Mouse (Mus musculus): ENCODE measurements at regions not wholly inside any gene's neighbourhood (a gene's known extent, or its start where the extent isn't known, plus 50 kb on each side); places are given as distances from the start of the nearest gene placed in this dataset.

DNA sequence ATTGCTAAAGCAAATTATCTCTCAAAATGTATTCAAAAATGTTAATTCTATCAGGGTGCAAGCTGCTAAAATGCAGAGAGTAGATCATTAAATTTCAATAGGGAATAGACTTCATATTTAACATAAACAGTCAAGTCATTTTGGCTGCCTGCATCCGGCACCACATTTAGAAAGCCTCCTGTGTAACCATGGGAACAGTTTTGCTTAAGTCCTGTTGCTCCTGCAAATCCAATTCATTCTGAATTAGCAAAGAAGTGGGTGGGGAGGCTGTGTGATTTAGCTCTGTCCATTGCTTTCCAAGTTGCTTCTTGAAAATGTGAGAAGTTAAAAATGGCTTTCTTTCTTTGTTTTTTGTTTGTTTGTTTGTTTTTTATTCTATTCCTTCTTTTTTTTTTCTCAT lies 658.9 kb upstream of the Agtr1b start:
- Histone ChIP-seq H3K27ac (replicated peaks; ENCODE audit: insufficient read depth, low read depth, low read length) (no peak overlapping the region), H3K9ac (ENCODE audit: low read depth, low read length) (no peak overlapping the region), H3K4me3 (ENCODE audit: insufficient read depth, low read depth, low read length) (no peak overlapping the region), H3K27me3 (ENCODE audit: control insufficient read depth, insufficient read depth, low read length) (no peaks in the 10 kb centered on the region), H3K4me1 (ENCODE audit: control insufficient read depth, insufficient read depth, low read length) (no peaks in the 10 kb centered on the region), H3K79me2 (ENCODE audit: control insufficient read depth, insufficient read depth, low read length) (no peaks in the 10 kb centered on the region), H3K36me3 (ENCODE audit: control insufficient read depth, insufficient read depth, low read length) (no peaks in the 10 kb centered on the region)
- TF ChIP-seq POLR2A (IDR thresholded peaks at IDR 0.05; ENCODE audit: extremely low read depth, insufficient read depth, low read length) (no peak), CTCF (IDR thresholded peaks at IDR 0.05; ENCODE audit: low read depth, low read length) (no peak)
- no peak for DNase-seq (ENCODE audit: extremely low read depth, low read depth, low spot score)
- WGBS, result 75% methylated on average over 1 of the region's 1 CpGs

GRCm38 (mm10) chr3:21020946-21021345 lies 654.0 kb upstream of the Agtr1b start:
- H3K27me3 ChIP-seq (ENCODE audit: control insufficient read depth, insufficient read depth, low read length), result no peaks in the 10 kb centered on the region
- no peaks in the 10 kb centered on the region for H3K79me2 ChIP-seq (ENCODE audit: control insufficient read depth, insufficient read depth, low read length)
- no peak overlapping the region for H3K9ac ChIP-seq (ENCODE audit: low read depth, low read length)
- TF ChIP-seq CTCF (IDR thresholded peaks at IDR 0.05; ENCODE audit: low read depth, low read length) (no peak), POLR2A (IDR thresholded peaks at IDR 0.05; ENCODE audit: extremely low read depth, insufficient read depth, low read length) (no peak)
- H3K4me3 ChIP-seq (ENCODE audit: insufficient read depth, low read depth, low read length), result no peak overlapping the region
- no peak for DNase-seq (ENCODE audit: extremely low read depth, low read depth, low spot score)
- H3K4me1 ChIP-seq (ENCODE audit: control insufficient read depth, insufficient read depth, low read length), result no peaks in the 10 kb centered on the region
- WGBS, result 75% methylated on average over 1 of the region's 1 CpGs
- no peaks in the 10 kb centered on the region for H3K36me3 ChIP-seq (ENCODE audit: control insufficient read depth, insufficient read depth, low read length)
- H3K27ac ChIP-seq (replicated peaks; ENCODE audit: insufficient read depth, low read depth, low read length), result no peak overlapping the region

DNA sequence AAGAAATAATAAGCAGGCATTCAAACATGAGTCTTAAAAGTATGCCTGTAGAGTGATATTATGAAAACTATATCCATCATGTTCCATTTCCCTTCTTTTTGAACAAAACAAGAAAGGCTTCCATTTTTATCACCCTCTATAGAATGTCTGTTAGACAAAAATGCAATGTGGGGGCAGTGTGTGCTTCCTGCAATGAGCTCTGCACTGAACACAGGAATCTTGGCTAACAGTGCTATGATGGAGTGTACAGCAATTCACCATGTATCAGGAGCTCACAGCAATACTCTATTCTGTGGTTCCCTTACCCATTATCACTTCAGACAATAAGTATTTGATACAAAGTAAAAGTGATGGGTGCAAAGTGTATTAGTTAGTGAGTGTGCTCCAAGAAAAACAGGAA lies 653.3 kb upstream of the Agtr1b start:
- no peak overlapping the region for H3K27ac ChIP-seq (replicated peaks; ENCODE audit: insufficient read depth, low read depth, low read length)
- no peaks in the 10 kb centered on the region for H3K4me1 ChIP-seq (ENCODE audit: control insufficient read depth, insufficient read depth, low read length)
- H3K79me2 ChIP-seq (ENCODE audit: control insufficient read depth, insufficient read depth, low read length), result no peaks in the 10 kb centered on the region
- no peak for DNase-seq (ENCODE audit: extremely low read depth, low read depth, low spot score)
- TF ChIP-seq CTCF (IDR thresholded peaks at IDR 0.05; ENCODE audit: low read depth, low read length) (no peak), POLR2A (IDR thresholded peaks at IDR 0.05; ENCODE audit: extremely low read depth, insufficient read depth, low read length) (no peak)
- no peak overlapping the region for H3K4me3 ChIP-seq (ENCODE audit: insufficient read depth, low read depth, low read length)
- no peaks in the 10 kb centered on the region for H3K36me3 ChIP-seq (ENCODE audit: control insufficient read depth, insufficient read depth, low read length)
- no peaks in the 10 kb centered on the region for H3K27me3 ChIP-seq (ENCODE audit: control insufficient read depth, insufficient read depth, low read length)
- H3K9ac ChIP-seq (ENCODE audit: low read depth, low read length), result no peak overlapping the region

DNA sequence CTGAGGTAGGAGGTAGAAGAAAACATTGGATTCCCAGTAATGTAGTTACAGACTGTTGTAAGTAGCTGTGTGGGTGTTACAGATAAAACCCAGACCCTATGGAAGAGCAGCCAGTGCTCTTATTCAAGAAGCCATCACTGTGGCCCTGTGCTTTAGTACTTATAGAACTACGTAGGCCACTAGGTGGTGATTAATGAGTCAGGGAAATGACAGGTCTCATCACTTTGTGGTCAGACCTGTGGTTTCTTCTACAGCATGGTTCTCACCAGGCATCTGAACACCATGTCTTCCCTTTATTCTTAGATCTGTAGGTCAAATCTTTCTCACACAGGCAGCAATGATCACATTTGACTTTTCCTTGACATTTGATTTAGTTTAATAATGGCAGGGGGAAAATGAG lies 642.7 kb upstream of the Agtr1b start:
- Histone ChIP-seq H3K79me2 (ENCODE audit: control insufficient read depth, insufficient read depth, low read length) (no peaks in the 10 kb centered on the region), H3K9ac (ENCODE audit: low read depth, low read length) (no peak overlapping the region), H3K4me3 (ENCODE audit: insufficient read depth, low read depth, low read length) (no peak overlapping the region), H3K27ac (replicated peaks; ENCODE audit: insufficient read depth, low read depth, low read length) (no peak overlapping the region), H3K27me3 (ENCODE audit: control insufficient read depth, insufficient read depth, low read length) (no peaks in the 10 kb centered on the region), H3K4me1 (ENCODE audit: control insufficient read depth, insufficient read depth, low read length) (no peaks in the 10 kb centered on the region), H3K36me3 (ENCODE audit: control insufficient read depth, insufficient read depth, low read length) (no peaks in the 10 kb centered on the region)
- no peak for DNase-seq (ENCODE audit: extremely low read depth, low read depth, low spot score)
- no peak for TF ChIP-seq POLR2A (IDR thresholded peaks at IDR 0.05; ENCODE audit: extremely low read depth, insufficient read depth, low read length)
- TF ChIP-seq CTCF (IDR thresholded peaks at IDR 0.05; ENCODE audit: low read depth, low read length), result no peak
- WGBS, result 82% methylated on average over 1 of the region's 1 CpGs

GRCm38 (mm10) chr3:20998295-20998694 lies 631.3 kb upstream of the Agtr1b start:
- H3K36me3 ChIP-seq (ENCODE audit: control insufficient read depth, insufficient read depth, low read length), result no peaks in the 10 kb centered on the region
- H3K9ac ChIP-seq (ENCODE audit: low read depth, low read length), result no peak overlapping the region
- H3K79me2 ChIP-seq (ENCODE audit: control insufficient read depth, insufficient read depth, low read length), result no peaks in the 10 kb centered on the region
- DNase-seq (ENCODE audit: extremely low read depth, low read depth, low spot score), result no peak
- no peak overlapping the region for H3K4me3 ChIP-seq (ENCODE audit: insufficient read depth, low read depth, low read length)
- H3K27me3 ChIP-seq (ENCODE audit: control insufficient read depth, insufficient read depth, low read length), result no peaks in the 10 kb centered on the region
- H3K27ac ChIP-seq (replicated peaks; ENCODE audit: insufficient read depth, low read depth, low read length), result no peak overlapping the region
- no peak for TF ChIP-seq POLR2A (IDR thresholded peaks at IDR 0.05; ENCODE audit: extremely low read depth, insufficient read depth, low read length)
- TF ChIP-seq CTCF (IDR thresholded peaks at IDR 0.05; ENCODE audit: low read depth, low read length), result no peak
- H3K4me1 ChIP-seq (ENCODE audit: control insufficient read depth, insufficient read depth, low read length), result no peaks in the 10 kb centered on the region

DNA sequence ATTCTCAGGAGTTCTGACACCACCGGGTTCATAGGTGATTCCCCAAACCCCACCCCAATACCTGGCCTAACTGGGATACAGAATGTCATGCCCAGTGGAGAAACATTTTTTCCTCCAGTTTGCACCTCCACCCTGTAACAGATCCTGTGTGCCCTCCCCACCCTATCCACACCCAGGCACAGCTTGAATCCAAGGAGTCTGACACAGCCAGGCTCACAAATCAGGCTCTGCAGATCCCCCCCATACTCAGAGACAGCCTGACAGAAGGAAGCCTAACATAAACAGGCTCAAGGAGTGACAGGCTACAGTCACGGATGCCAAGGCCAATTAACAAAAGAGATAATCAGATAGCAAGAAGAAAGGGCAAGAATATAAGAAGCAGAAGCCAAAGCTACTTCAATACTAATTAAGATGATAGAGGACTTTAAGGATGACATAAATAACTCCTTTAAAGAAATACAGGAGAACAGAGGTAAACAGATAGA lies 622.6 kb upstream of the Agtr1b start:
- no peak overlapping the region for H3K27ac ChIP-seq (replicated peaks; ENCODE audit: insufficient read depth, low read depth, low read length)
- H3K4me1 ChIP-seq (ENCODE audit: control insufficient read depth, insufficient read depth, low read length), result no peaks in the 10 kb centered on the region
- H3K9ac ChIP-seq (ENCODE audit: low read depth, low read length), result no peak overlapping the region
- DNase-seq (ENCODE audit: extremely low read depth, low read depth, low spot score), result no peak
- no peaks in the 10 kb centered on the region for H3K79me2 ChIP-seq (ENCODE audit: control insufficient read depth, insufficient read depth, low read length)
- H3K27me3 ChIP-seq (ENCODE audit: control insufficient read depth, insufficient read depth, low read length), result no peaks in the 10 kb centered on the region
- H3K4me3 ChIP-seq (ENCODE audit: insufficient read depth, low read depth, low read length), result no peak overlapping the region
- TF ChIP-seq CTCF (IDR thresholded peaks at IDR 0.05; ENCODE audit: low read depth, low read length) (no peak), POLR2A (IDR thresholded peaks at IDR 0.05; ENCODE audit: extremely low read depth, insufficient read depth, low read length) (no peak)
- WGBS, result 64% methylated on average over 2 of the region's 2 CpGs
- no peaks in the 10 kb centered on the region for H3K36me3 ChIP-seq (ENCODE audit: control insufficient read depth, insufficient read depth, low read length)

All from liver, adult 2 months (tissue).